Mouse (Mus musculus) kidney, adult 18-20 months (tissue): ENCODE measurements around the gene Gm21812.
"Not testable (repeated sequence)": the region's sequence is repeated elsewhere in the genome, so short reads cannot be mapped to it uniquely, and the experiment has no call there.

ENCODE experiments used
- DNase-seq: peaks from one replicate; pipeline ENCODE4 v3.0.0; 2021

Gene Gm21812

GRCm38 (mm10) chrY:9347084-9347483 is at the start of gene Gm21812:
Gene Gm21812 (minus strand): TSS chrY:9347184.
- DNase-seq = not testable (repeated sequence)
